Mouse (Mus musculus): ENCODE results near the gene Cdc5l.
"Not testable (repeated sequence)": the region's sequence is repeated elsewhere in the genome, so short reads cannot be mapped to it uniquely, and the experiment has no call there.

Cdc5l gene

DNA sequence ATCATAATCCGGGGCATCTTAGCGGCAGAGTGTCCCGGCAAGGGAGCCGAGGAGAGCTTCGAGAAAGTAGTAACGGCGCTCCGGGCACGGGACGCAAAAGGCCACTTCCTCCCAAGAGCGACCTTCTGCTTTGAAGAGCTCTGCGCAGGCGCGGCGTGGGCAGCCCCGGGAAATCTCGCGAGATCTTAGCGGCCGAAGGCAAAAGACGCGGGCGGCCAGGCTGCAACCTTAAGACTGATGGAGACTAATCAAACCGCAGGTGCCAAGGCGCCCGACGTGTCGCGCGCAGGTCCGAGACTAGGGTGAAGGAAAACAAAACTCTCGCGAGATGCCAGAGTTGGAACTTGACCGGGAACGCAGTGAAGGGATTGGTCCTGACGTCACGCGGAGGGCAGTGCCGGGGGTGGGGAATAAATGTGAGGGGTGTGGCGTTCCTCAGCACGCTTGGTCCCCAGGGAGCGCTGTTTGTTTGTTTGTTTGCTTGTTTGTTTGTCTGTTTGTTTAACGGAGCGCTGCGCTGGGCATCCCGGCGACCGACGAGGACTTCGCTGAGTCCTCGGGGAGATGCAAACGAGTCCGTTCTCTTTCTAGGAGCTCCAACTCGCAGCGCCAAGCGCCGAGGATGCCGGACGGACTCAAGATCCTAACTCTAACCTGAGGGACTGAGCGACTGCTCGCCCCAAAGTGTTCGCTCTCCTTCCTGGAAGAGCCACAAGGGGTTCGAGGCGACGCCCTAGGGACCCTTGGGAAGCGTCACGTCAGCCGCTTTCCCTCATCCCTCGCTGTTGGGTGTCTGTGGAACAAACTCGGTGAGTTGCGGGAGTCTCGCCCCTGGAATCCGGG lies at the start of gene Cdc5l:
Gene Cdc5l, minus strand, starts transcription at position 319 of the 843 bp plus-strand sequence.
- peak; percentile 99 for DNase-seq

GRCm38 (mm10) chr17:45480429-45480828 lies 46.9 kb upstream of the Cdc5l start:
- no peak for DNase-seq

DNA sequence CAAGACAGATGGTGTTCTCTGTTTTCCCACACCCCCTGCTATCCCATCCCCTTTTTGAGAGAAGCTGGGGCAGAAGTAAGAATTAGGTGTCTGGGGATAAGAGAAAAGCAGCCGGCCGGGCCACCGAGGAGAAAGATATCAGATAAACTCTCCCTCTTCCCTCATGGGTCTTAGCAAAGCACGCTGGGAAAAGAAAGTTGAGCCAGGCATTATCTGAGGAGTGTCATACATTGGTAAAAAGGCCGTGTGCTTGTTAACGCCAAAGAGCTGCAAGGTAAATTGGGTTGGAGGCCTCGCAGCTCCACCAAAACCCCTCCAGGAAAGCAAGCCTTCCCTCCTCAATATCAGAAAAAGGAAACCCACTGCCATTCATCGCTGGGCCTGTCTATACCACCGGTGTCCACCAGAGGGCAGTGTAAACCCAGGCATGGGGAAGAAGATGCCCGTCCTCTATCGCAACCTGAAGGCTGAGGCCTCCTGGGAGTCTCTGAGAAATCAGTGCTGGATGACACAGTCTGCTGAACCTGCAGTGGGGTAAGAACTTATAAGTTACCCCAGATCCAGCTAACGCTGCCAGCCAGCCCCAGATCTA lies 44.8 kb upstream of the Cdc5l start:
- peak; percentile 79 for DNase-seq

DNA sequence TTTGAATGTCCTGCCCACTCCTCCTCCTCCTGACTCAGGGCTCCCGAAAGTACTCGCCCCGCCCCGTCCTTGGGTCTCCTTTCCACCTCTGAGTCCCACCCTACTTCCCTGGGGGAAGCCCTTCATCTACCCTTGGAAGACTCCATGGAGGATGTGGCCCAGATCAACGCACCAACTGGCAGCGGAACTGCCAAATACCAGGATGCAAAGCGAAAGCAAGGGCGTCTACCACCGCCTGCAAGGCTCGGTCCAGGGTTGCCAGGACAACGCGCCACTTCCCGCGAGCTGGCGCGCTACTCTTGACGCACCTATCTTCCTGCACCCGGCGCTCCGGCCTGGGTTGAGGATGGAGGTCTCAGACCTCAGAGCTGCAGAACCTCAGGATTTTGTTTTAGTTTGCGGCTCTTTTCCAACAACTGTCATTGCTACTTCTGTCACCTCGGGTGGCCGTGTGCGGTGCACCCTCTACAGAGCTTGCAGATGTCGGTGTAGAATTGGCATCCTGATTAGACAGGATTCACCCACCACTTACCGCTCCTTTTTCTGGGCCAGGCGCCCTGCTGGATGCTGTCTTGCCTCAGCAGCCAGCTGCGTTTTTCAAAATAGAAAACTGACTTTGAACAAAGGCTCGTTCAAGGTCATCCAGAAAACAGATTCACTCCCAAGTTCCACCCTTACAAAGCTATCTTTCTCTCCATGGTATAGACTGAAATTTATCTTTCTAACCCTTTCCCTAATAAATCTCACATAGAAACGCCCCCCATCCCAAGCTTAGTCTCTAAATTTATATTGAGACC lies 41.3 kb upstream of the Cdc5l start, which contains the start of gene Spats1:
Gene Spats1, minus strand, starts transcription at position 747 of the 797 bp plus-strand sequence.
- DNase-seq: peak; percentile 62

DNA sequence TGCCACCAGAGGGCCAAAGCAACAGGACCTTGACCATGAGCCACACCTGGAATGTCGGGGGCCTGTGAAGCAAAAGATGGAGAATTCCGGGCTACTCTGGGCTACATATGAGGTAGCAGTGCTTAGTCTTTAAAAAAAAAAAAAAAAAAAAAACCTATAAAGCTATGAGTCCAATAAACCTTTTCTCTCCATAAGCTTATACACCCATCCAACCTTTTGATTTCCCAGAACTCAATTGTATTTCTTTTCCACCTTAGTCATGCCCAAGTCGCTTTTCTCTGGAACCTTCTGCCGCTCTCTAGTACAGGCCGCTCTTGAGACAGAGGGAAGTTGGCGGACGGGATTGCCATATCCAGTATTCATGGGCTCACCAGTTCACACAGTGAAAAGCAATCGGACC lies 40.6 kb upstream of the Cdc5l start:
- DNase-seq: no peak

DNA sequence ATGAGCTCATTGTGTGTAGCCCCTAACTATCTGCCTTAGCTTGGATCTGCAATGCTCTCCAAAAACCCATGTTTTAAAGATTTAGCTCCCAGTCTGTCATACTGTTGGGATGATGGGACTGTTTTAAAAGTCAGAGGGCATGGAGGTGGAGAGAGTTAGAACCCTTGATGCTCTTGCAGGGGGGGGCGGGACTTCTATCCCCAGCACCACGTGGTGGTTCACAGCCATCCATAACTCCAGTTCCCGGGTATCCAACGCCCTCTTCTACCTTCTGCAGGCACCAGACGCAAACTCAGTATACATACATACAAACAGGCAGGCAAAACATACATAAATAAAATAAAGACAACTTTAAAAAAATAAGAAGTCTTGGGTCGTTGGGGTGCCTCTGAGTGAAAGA lies 40.1 kb upstream of the Cdc5l start:
- no peak for DNase-seq

- DNase-seq: no peak
These were observed 37.2 kb upstream of the Cdc5l start for GRCm38 (mm10) chr17:45470726-45471125.

- DNase-seq: no peak
These were observed 34.8 kb upstream of the Cdc5l start for GRCm38 (mm10) chr17:45468302-45468701.

GRCm38 (mm10) chr17:45466701-45467100 lies 33.2 kb upstream of the Cdc5l start:
- DNase-seq: no peak

GRCm38 (mm10) chr17:45464255-45464654 lies 30.7 kb upstream of the Cdc5l start:
- no peak for DNase-seq

GRCm38 (mm10) chr17:45462506-45462905 lies 29.0 kb upstream of the Cdc5l start:
- no peak for DNase-seq

GRCm38 (mm10) chr17:45459062-45459461 lies 25.5 kb upstream of the Cdc5l start:
- DNase-seq: no peak

- DNase-seq: no peak
These were observed 25.0 kb upstream of the Cdc5l start for GRCm38 (mm10) chr17:45458516-45458915.

GRCm38 (mm10) chr17:45457487-45457886 lies 23.9 kb upstream of the Cdc5l start:
- no peak for DNase-seq

DNA sequence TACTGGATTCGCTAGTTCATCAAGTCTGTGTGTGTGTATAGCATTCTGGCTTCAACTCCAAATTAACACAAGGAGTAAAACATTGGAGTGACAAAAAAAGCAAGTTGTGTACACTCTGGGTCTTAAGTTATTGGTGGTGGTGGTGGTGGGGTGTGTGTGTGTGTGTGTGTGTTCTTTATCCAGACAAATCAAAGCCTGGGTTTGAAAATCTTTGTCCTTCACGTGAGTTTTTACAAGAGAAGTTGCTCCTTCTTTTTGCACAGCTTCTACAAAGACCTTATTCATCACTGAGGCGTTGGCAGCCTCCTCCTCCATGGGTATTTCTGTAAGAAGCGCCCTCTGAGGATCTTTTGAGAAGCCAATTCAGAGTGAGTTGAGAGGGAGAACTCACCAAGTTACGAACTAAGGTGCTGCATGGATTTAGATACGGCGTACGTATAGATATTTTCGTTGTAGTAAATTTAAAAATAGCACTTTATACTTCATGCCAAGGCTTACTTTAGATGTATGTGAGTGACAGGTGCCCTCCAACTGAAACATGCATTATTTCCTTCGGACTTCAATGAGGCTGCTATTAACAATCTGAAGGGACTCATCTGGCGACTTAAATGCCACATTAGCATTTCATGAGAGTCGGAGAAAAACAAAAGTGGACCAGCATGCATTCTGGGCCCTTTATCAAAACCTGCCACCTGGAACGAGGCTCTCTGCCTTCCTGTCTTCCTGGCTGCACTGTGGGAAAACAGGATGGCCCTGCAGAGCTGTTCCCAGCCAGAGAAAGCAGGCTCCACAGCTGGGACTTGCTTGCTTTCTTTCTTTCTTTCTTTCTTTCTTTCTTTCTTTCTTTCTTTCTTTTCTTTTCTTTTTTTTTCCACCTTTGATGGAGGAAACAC lies 23.0 kb upstream of the Cdc5l start:
- no peak for DNase-seq

GRCm38 (mm10) chr17:45455783-45456182 lies 22.2 kb upstream of the Cdc5l start:
- DNase-seq: not testable (repeated sequence)

DNA sequence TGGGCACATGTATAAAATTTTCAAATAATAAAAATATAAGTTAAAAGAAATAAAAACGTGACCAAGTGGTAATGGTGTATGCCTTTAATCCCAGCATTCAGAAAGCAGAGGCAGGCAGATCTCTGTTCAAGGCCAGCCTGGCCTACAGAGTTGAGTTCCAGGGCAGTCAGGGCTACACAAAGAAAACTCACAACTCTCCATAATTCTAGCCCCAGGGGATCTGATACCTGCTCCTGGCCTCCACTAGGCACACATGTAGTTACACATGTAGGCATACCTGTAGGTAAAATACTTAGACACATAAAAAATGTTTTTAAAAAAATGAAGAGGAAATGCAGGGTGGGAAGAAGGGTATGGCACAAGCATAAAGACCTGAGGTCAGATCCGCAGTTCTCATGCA lies 21.3 kb upstream of the Cdc5l start:
- DNase-seq: no peak

DNA sequence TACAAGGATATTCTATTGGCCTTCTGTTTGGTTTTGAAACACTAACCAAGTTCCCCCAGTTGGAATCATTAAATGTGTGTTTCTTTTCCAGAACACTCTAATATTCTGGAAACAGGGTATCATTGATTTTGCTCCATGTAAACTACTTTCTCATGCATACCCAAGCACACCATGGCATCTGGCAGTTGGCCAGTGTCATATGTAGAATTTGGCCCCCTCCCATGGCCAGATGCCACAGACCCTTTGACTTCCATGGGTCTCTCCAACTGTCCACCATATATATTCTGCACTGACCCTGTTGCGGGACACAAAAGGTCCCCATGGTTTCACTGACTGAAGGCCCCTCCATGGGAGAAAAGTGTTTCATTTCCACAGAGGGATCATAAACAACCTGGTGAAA lies 18.7 kb upstream of the Cdc5l start:
- no peak for DNase-seq

DNA sequence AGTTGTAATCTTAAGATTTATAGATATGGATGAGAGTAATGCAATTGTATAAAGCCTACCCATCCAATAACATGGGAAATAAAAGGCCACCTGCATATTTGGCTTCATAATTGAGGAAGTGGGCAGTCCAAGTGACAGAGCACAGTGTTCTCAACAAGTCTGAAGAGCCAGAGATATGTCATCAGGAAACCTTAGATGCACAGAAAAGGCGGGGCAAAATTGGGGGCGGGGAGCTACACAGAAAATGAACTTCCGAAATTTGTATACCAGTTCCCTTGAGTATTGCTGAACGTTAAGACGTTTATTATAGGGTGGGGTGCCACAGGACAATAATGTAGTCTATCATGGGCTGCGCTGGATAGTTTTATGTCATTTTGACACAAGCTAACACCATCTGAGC lies 16.6 kb upstream of the Cdc5l start:
- no peak for DNase-seq

DNA sequence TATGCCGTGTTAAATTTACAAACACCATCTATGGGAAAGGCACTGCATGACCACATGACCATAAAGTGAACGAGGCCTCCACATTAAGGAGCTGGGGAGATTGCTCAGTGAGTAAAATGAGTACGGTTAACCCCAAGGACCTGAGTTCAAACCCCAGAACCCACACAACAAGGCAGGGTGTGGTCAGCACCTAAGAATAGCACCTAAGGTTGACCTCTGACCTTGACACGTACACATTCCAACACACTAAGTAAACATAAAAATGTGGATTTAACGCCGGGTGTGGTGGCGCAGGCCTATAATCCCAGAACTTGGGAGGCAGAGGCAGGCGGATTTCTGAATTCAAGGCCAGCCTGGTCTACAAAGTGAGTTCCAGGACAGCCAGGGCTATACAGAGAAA lies 16.0 kb upstream of the Cdc5l start:
- no peak for DNase-seq

DNA sequence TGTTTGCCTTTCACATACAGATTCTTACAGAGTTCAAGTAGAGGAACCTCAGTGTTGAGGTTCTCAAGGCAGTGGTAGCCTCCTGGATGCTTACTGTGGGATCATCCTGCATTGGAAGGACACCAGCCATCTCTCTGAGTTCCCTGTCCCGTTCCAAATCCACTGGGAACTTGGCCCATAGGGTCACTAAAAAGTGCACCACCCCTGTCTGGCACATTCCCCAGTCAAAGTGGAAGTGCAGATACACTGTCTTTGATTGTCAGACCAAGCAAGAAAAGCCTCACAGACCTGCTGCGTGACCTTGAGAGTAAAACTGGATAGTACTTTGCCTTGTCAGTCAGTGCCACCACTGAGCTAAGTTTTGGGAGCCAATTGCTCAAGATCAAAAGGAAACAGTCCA lies 13.5 kb upstream of the Cdc5l start:
- no peak for DNase-seq

DNA sequence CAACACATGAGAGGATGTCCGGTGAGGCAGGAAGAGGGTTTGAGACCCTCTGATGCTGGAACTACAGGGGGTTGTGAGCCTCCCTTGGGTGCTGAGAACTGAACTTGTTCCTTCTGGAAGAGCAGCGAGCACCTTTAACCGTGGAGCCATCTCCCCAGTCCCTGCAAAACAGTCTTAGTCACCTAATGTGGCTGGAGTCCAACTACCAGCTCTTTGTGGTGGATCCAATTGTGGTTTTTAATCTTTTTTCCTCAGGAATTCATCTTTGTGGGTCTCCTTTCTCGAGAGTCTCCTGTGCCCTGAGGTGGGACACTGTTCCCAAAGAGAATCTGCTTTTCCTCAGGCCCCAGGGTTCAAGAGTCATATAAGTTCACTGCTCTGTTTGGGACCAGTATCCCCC lies 12.4 kb upstream of the Cdc5l start:
- no peak for DNase-seq

- no peak for DNase-seq
These were observed 689 bp upstream of the Cdc5l start for GRCm38 (mm10) chr17:45434262-45434590.
